Mouse (Mus musculus) embryonic fibroblast, embryonic 13.5 days (primary cell): ENCODE measurements around the gene Polr2b. TPM values are rescaled to one million over a fixed set of nuclear protein-coding genes. Genes with fewer than 3 reads are reported as not detected.

Source experiments
- H3K27ac ChIP-seq: 2 replicates; pipeline ENCODE4 v1.5.1; 2012; ENCODE audit warnings: low read length, control low read depth, inconsistent platforms; ENCODE audit not compliant: insufficient read depth
- H3K4me1 ChIP-seq: 2 replicates; pipeline ENCODE4 v1.6.1; 2011; ENCODE audit warnings: low read length; ENCODE audit not compliant: control insufficient read depth, insufficient read depth
- H3K4me3 ChIP-seq: 2 replicates; pipeline ENCODE4 v1.5.1; 2011; ENCODE audit warnings: mild to moderate bottlenecking, control low read depth, low read length; ENCODE audit not compliant: insufficient read depth
- CTCF ChIP-seq: IDR thresholded peaks from 2 replicates; pipeline ENCODE4 v1.5.1; 2011; ENCODE audit warnings: mild to moderate bottlenecking, control low read depth, low read length, moderate library complexity, borderline replicate concordance; ENCODE audit not compliant: insufficient read depth
- POLR2A ChIP-seq: IDR thresholded peaks from 2 replicates; pipeline ENCODE4 v1.6.1; 2011; ENCODE audit warnings: low read depth, mild to moderate bottlenecking, control low read depth, low read length, moderate library complexity
- polyA plus RNA-seq: library from polyadenylated mRNA; stranded (reverse); fragments of >200 nt; gene quantifications from 2 replicates; pipeline ENCODE4 v1.2.4, GENCODE M21; 2011; ENCODE audit warnings: low read depth; ENCODE audit not compliant: missing spikeins, insufficient read length

The Polr2b gene
- 84.9 and 88.8 TPM in 2 replicates for polyA plus RNA-seq

- TF ChIP-seq CTCF (no peak), POLR2A (peak; percentile 83)
- H3K27ac ChIP-seq = peak within 1 kb of the TSS; percentile 84
- H3K4me3 ChIP-seq = peak within 1 kb of the TSS; percentile 77
- peaks cover 4% of the 10 kb centered on the region; the same call in 1 of the 2 replicates for H3K4me1 ChIP-seq
These were observed at the start of gene Polr2b, which contains the start of gene Noa1 for GRCm38 (mm10) chr5:77309924-77310772. Polr2b (plus strand) TSS chr5:77310147. Noa1 (minus strand) TSS chr5:77310084.

- Histone ChIP-seq H3K4me1 (no peaks in the 10 kb centered on the region), H3K27ac (no peak overlapping the region), H3K4me3 (no peak overlapping the region)
- TF ChIP-seq POLR2A (no peak), CTCF (no peak)
These were observed 48.8 kb upstream of the Polr2b start for GRCm38 (mm10) chr5:77261137-77261536.

- H3K4me1 ChIP-seq = no peaks in the 10 kb centered on the region
- no peak overlapping the region for H3K27ac ChIP-seq
- no peak overlapping the region for H3K4me3 ChIP-seq
- no peak for TF ChIP-seq CTCF
- no peak for TF ChIP-seq POLR2A
These were observed 47.8 kb upstream of the Polr2b start for GRCm38 (mm10) chr5:77262105-77262504.

GRCm38 (mm10) chr5:77265081-77265670 is 44.8 kb upstream of the Polr2b start, which contains the start of gene Rest:
Rest (plus strand) TSS chr5:77265491.
- Histone ChIP-seq H3K27ac (peak within 1 kb of the TSS; percentile 86), H3K4me1 (no peaks in the 10 kb centered on the region), H3K4me3 (peak within 1 kb of the TSS; percentile 88)
- no peak for TF ChIP-seq CTCF
- TF ChIP-seq POLR2A = peak; percentile 37

- peak overlapping the region; percentile 57 for H3K27ac ChIP-seq
- H3K4me3 ChIP-seq = peak overlapping the region; percentile 88
- H3K4me1 ChIP-seq = no peaks in the 10 kb centered on the region
- peak; percentile 41; the same call in 1 of the 2 replicates for TF ChIP-seq POLR2A
- TF ChIP-seq CTCF = no peak
These were observed 44.3 kb upstream of the Polr2b start for GRCm38 (mm10) chr5:77265671-77266065.

- H3K27ac ChIP-seq = peak overlapping the region; percentile 86
- peak; percentile 5; the same call in 1 of the 2 replicates for TF ChIP-seq POLR2A
- TF ChIP-seq CTCF = no peak
- H3K4me1 ChIP-seq = no peaks in the 10 kb centered on the region
- peak overlapping the region; percentile 88 for H3K4me3 ChIP-seq
These were observed 43.7 kb upstream of the Polr2b start for GRCm38 (mm10) chr5:77266066-77266885.

GRCm38 (mm10) chr5:77266886-77267401 is 43.0 kb upstream of the Polr2b start:
- Histone ChIP-seq H3K27ac (peak overlapping the region; percentile 86), H3K4me3 (peak overlapping the region; percentile 88), H3K4me1 (no peaks in the 10 kb centered on the region)
- no peak for TF ChIP-seq CTCF
- no peak for TF ChIP-seq POLR2A

GRCm38 (mm10) chr5:77267441-77267840 is 42.5 kb upstream of the Polr2b start:
- H3K4me1 ChIP-seq = no peaks in the 10 kb centered on the region
- H3K4me3 ChIP-seq = peak overlapping the region; percentile 88
- TF ChIP-seq POLR2A = no peak
- TF ChIP-seq CTCF = no peak
- H3K27ac ChIP-seq = no peak overlapping the region
